In genomic region chr13:23750839-23751477, GRCm38 (mm10) we compare ENCODE assay signal across 8 mouse cellular contexts. TPM values are rescaled to one million over a fixed set of nuclear protein-coding genes. Genes with fewer than 3 reads are reported as not detected.
DNase-seq lines count a peak whose midpoint lies in the region; ATAC-seq and TF ChIP-seq lines count a peak whose summit lies in the region.
"Not testable (repeated sequence)": the region's sequence is repeated elsewhere in the genome, so short reads cannot be mapped to it uniquely, and the experiment has no call there.

Hist1h2ab (plus strand) TSS chr13:23751126.

- H3K9ac ChIP-seq in forebrain, embryonic 14.5 days (ENCODE audit: low read length) = peak within 1 kb of the TSS; percentile 64
- peak within 1 kb of the TSS; percentile 68 for H3K9ac ChIP-seq in liver, postnatal 0 days (replicated peaks)

- not testable (repeated sequence) for TF ChIP-seq CTCF in G1E (IDR thresholded peaks at IDR 0.05; ENCODE audit: low read depth, low read length)
- TF ChIP-seq CTCF in layer of hippocampus, adult 2 months (conservative IDR thresholded peaks at IDR 0.05) = peak; percentile 31
- peak; percentile 25 for TF ChIP-seq CTCF in liver, postnatal 0 days (IDR thresholded peaks at IDR 0.05; ENCODE audit: low read depth)

- not testable (repeated sequence) for H3K9me3 ChIP-seq in G1E (replicated peaks); forebrain, embryonic 14.5 days (replicated peaks; ENCODE audit: control insufficient read depth, low read length); liver, postnatal 0 days (ENCODE audit: low read length)

- not testable (repeated sequence) for H3K36me3 ChIP-seq in G1E (replicated peaks); forebrain, embryonic 14.5 days (ENCODE audit: control insufficient read depth, insufficient read depth, low read length); liver, postnatal 0 days (replicated peaks; ENCODE audit: insufficient read depth, low read length)

- under 1% methylated on average over 22 of the region's 47 CpGs for WGBS in forebrain, embryonic 14.5 days
- WGBS in liver, postnatal 0 days (ENCODE audit: insufficient replicate concordance) = 1% methylated on average over 30 of the region's 47 CpGs

- ATAC-seq in G1E (ENCODE audit: extremely low read depth, insufficient number of reproducible peaks, low FRiP score, poor library complexity, severe bottlenecking) = peak; percentile 12; the same call in 1 of the 2 replicates
- peak; percentile 57 for ATAC-seq in forebrain, embryonic 14.5 days
- peak; percentile 43 for ATAC-seq in liver, postnatal 0 days

- TF ChIP-seq EP300 in liver, postnatal 0 days (IDR thresholded peaks at IDR 0.05; ENCODE audit: low read depth) = peak; percentile 76

- H3K27ac ChIP-seq in forebrain, embryonic 14.5 days (ENCODE audit: low read depth, low read length) = peak within 1 kb of the TSS; percentile 96
- H3K27ac ChIP-seq in layer of hippocampus, adult 2 months = peak within 1 kb of the TSS; percentile 93
- H3K27ac ChIP-seq in liver, postnatal 0 days (ENCODE audit: low read depth) = peak within 1 kb of the TSS; percentile 99

- not testable (repeated sequence) for H3K27me3 ChIP-seq in G1E (ENCODE audit: insufficient read depth, low read length); forebrain, embryonic 14.5 days (replicated peaks; ENCODE audit: control insufficient read depth, insufficient read depth, low read length); liver, postnatal 0 days (ENCODE audit: insufficient read depth, low read length)

- peak within 1 kb of the TSS; percentile 59 for H3K4me2 ChIP-seq in forebrain, embryonic 14.5 days (ENCODE audit: low read length)
- peak within 1 kb of the TSS; percentile 54 for H3K4me2 ChIP-seq in liver, postnatal 0 days (ENCODE audit: low read depth, low read length)

- peak within 1 kb of the TSS; percentile 63; the same call in 1 of the 2 replicates for H3K4me3 ChIP-seq in G1E (ENCODE audit: low read depth, low read length)
- peak within 1 kb of the TSS; percentile 40 for H3K4me3 ChIP-seq in forebrain, embryonic 14.5 days (ENCODE audit: low read depth, low read length)
- peak within 1 kb of the TSS; percentile 58 for H3K4me3 ChIP-seq in layer of hippocampus, adult 2 months
- peak within 1 kb of the TSS; percentile 19 for H3K4me3 ChIP-seq in liver, postnatal 0 days (ENCODE audit: low read depth, low read length)

- peaks cover 34% of the 10 kb centered on the region for H3K4me1 ChIP-seq in G1E (ENCODE audit: insufficient read depth, low read depth, low read length)
- H3K4me1 ChIP-seq in forebrain, embryonic 14.5 days (ENCODE audit: control insufficient read depth, insufficient read depth, low read length) = peaks cover 13% of the 10 kb centered on the region
- H3K4me1 ChIP-seq in liver, postnatal 0 days (ENCODE audit: insufficient read depth) = peaks cover 12% of the 10 kb centered on the region

- not testable (repeated sequence) for DNase-seq in G1E (ENCODE audit: low spot score); layer of hippocampus, adult 2 months (ENCODE audit: low spot score in 2 of 2)
- peak; percentile 12 to 63 for DNase-seq in cerebellum, adult 18-20 months
- DNase-seq in forebrain, embryonic 14.5 days (ENCODE audit: low spot score) = peak; percentile 94
- peak; percentile 43 for DNase-seq in heart, postnatal 4 days
- DNase-seq in liver, postnatal 0 days = peak; percentile 82
- peak; percentile 81 for DNase-seq in neural tube, embryonic 10.5 days (ENCODE audit: extremely low spot score, low spot score)
- peak; percentile 84 for DNase-seq in telencephalon, adult 2 months (ENCODE audit: low read depth, low spot score)

RNA-seq across cellular contexts. Expression of gene Hist1h2ab, which starts in this region (rescaled TPM):
- total RNA-seq in G1E (2014; fragmentation: Nextera tagmentation) = 535 and 541 TPM in 2 replicates
- total RNA-seq in G1E (2017) = 1,062 and 1,423 TPM in 2 replicates
- polyA plus RNA-seq in G1E (2012) = 24.2 and 62.4 TPM in 2 replicates
- 27.8 and 49.2 TPM in 2 replicates for polyA plus RNA-seq in forebrain, embryonic 14.5 days (2014; fragmentation: Nextera tagmentation; extraction: Ambion mirVana)
- 100 to 1,000 TPM; 424 to 425 TPM for total RNA-seq in heart, postnatal 4 days (2021)
- 10 to 100 TPM; 24.4 to 27.3 TPM for total RNA-seq in layer of hippocampus, adult 2 months (2021)
- polyA plus RNA-seq in liver, postnatal 0 days (2015; fragmentation: Nextera tagmentation; extraction: Ambion mirVana) = 46.5 and 47.4 TPM in 2 replicates

Comparison
In these comparisons a context has a peak if more than half of its experiments do, and no peak if none do; other contexts are left out.
1. RNA of gene Hist1h2ab (total RNA-seq): 535 to 1,423 TPM in G1E and 424 to 425 TPM in heart, postnatal 4 days; 24.4 to 27.3 TPM in layer of hippocampus, adult 2 months; every median in the first group is over 10 times any median in the second.
2. Peak in every context shown above with its lines, with median percentiles within 50 percentile points of each other: ATAC-seq, H3K4me3 ChIP-seq and H3K27ac ChIP-seq.